Mouse (Mus musculus): ENCODE data around the gene Mta3.

The Mta3 gene

DNA sequence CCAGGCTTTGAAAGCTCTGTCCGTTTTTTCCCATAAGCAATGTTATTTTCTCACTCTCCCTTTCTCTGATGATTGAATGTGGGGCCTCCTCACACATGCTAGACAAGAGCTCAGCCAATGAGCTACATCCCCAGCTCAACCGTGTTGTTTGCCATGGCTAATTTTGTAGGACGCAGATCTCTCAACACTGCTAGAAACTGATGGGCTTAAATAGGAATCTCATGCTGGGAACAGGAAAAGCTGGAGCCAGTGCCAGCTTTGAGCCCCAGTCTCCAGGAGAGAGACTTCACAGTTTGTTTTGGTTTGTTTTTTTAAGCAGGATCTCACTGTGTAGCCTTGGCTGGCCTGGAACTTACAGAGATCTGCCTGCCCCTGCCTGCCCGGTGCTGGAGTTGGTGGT lies 53.6 kb downstream of the Mta3 start:
- no peak for DNase-seq (ENCODE audit: low spot score)

DNA sequence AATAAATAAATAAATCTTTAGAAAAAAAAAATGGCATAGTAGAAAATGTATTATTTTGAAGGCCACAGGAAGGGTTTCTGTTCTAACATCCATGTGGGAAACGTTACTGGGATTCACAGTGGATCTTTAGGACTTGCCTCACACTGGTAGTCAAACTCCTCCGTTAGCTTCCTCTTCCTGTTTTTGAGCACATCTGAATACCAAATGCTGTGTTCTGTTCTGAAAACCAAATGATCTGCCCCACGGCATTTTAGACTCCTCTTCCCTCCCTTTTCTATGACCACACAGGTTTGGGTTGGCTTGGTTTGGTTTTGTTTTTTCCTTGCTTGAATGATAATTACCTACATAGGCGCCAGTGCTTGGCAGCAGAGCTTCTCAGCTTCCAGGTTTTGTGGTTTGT lies 58.6 kb downstream of the Mta3 start:
- DNase-seq (ENCODE audit: low spot score), result no peak

DNA sequence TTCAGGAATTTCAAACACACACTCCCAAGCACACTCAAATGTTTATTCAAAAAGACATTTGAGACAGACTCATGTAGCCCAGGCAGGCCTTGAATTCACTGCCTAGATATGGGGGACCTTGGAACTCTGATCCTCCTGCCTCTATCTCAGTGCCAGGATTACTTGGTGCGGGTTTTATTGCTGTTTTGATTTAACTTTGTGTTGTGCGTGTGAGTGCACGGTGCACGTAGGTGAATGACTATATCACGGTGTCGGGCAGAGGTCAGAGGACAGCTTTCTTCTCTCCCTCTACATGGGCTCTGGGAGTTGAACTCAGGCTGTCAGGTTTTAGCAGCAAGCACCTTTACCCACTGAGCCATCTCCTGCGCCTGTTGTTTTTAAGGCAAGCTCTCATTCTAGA lies 61.1 kb downstream of the Mta3 start:
- no peak for DNase-seq (ENCODE audit: low spot score)

DNA sequence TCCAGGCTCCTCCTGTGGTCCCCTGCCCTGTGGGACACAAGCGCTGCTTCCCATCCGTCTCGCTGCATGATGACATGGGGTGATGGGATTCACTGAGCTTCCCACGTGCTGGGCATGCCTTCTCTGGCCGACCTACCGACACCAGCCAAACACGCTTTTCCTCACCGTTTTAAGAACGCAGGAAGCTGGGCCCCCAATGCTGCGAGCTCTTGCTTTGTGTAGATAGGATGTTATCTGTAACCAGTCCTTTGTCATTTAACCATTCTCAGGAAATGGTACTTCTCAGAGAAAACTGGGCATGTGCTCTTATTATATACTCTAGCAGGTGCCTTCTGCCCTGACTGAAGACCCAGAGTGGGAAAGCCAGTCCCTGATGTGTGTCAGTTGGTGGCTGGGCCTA lies 62.3 kb downstream of the Mta3 start:
- no peak for DNase-seq (ENCODE audit: low spot score)

DNA sequence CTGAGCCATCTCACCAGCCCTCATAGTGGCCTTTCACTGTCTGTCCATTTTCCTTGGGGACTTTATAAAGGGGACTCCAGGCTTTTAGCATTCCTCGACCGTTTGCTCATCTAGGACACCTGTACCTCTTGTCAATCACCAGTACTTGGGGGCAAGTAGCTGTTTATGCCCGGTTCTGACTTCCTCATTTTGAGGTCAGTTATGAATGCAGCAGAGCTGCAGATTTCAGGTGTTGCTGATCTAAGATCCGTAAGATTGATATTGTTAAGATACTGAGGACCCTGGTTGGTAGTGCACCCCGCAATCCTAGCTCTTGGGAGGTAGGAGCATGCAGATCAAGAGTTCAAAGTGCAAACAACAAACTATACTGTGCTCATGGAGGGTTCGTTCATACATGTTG lies 64.4 kb downstream of the Mta3 start:
- DNase-seq (ENCODE audit: low spot score), result no peak

DNA sequence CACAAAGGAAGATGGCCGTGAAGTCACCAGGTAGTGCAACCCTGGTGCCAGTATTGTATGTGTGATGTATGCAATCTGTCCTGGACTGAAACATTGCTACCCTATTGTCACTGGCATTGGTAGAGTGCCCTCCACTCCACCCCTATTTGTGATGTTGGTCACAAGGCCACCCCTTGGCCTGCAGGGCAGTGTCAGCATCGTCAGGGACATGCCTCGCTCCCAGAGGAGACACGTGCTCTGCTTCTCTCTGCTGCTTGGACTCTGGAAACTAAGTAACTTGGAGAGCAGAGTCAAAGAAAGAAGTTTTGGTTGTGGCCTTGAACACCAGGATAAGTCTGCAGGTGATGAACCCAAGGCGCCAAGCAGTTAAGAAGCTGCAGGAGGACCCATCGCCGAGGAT lies 65.0 kb downstream of the Mta3 start:
- no peak for DNase-seq (ENCODE audit: low spot score)

DNA sequence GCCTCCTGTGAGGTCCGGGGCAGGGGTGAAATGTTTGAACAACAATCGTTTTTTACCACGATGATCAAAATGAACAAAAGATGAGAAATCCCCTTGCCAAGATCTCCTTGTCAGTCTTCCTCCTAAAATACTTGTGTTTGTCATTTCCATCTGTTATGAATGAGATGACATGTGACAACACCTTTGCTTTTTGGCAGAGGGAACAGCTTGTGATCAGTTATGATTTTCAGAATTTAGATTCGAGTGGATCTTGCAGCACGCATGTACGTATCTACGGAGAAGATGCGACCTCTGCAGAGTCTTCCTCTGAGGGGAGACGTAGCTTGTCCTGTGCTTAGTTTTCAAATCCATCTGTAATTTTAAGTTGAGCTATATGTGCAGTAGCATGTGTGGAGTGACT lies 66.1 kb downstream of the Mta3 start:
- peak; percentile 21 for DNase-seq (ENCODE audit: low spot score)

DNA sequence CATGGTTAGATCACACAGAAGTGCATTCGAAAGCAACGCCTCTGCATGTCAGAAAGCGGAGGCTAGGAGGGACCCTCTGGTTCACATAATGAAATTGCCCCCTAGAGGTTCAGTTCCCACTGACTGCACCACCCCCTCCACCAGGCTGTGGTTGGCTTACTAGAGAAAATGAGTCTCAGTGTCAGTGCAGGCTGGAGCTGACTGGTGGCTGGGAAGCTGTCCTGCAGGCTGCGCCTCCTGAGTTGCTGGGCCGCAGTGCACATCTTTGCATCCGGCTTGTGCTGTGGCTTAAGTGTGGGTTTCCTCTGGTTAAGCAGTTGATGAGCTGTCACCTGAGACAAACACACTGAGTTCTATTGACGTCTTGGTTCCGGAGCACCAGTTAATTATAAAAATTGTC lies 66.7 kb downstream of the Mta3 start:
- DNase-seq (ENCODE audit: low spot score), result no peak

DNA sequence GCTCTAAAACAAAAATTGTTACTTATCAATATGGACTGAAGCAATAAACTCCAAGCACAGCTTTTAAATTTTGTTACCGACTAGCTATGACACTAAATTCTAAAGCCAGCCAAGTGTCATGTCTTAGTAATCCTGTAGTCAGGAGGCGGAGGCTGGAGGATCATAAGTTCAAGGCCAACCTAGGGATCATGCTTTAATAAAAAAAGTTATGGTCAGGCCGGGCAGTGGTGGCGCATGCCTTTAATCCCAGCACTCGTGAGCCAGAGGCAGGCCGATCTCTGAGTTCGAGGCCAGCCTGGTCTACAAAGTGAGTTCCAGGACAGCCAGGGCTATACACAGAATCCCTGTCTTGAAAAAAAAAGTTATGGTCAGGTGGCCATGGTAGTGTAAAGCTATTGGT lies 71.0 kb downstream of the Mta3 start:
- no peak for DNase-seq (ENCODE audit: low spot score)

DNA sequence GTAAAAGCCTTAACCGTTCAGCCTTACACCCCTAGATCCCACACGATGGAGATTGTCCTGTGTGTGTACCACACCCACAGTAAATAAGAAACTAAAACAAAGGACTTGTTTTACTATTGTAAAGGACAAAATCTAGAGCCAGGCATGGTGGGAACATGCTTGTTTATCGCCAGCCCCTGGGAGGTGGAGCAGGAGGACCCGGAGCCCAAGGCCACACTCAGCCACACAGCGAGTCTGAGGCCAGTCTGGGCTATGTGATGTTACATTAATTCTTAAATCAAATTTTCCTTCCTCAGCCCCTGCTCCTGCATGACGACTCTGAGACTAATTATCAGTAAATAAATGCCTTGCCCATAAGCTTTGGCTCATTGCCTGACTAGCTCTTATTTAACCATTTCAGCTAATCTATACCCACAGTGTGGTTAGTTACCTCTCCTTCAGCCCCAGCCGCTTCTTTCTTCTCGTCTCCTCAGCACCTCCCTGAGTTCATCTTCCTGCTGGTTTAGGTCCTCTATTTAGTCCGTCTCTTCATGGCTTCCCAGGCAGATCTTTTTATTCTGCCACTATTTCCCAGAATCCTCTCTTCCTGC lies 71.6 kb downstream of the Mta3 start:
- DNase-seq (ENCODE audit: low spot score), result no peak

DNA sequence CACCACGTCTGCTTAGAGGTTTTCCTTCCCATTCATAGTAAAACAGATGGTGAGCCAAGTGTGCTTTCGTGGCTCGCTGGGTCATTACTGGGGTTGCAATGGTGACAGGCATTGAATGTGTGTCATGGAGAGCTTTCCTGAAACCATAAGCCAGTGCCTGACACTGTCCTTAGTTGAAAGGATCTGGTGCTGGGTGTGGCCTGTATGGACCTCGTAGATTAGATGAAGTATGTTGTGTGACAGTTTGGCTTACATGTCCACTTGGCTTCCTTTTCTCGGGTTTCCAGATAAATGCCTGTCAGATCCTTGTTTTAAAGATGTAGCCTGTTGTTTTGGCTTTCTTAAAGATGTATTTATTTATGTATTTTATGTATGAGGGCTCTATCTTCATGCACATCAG lies 74.3 kb downstream of the Mta3 start:
- DNase-seq (ENCODE audit: low spot score), result no peak

DNA sequence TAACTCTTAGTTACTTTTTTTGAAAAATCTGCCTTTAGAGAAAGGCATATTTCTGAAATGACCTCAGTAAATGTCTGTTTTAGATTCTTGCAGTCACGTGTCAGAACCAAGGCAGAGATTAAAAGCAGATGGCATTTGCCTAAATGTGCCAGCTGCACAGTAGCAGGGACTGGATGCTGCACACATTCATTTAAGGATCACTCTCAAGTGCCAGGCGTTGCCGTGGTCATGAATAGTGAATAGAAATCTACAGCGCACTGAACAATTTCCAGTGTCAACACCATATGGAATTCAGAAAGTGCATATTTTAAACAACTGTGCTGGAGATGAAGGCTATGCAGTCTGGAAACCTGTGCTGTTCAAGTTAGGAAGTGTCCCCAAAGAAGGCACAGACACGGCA lies 76.8 kb downstream of the Mta3 start:
- peak; percentile 68 for DNase-seq (ENCODE audit: low spot score)

DNA sequence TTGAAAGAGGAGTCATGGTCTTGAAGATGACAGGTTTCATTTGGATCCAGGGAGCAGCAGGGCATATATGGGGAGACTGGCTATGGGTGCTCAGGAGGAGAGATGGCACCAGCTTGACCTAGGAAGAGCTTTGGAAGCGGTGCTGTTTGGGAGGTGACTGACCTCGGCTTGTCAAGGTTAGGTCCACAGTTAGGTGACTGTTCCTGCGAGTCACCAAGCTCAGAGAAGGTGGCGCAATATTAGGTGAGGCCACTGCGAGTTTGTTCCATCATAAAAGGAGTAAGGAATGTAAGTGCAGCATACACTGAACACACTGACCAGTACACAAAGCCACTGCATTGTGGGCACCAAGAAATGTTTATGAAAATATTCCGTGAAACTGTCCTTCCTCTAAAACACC lies 80.5 kb downstream of the Mta3 start:
- DNase-seq (ENCODE audit: low spot score), result no peak

DNA sequence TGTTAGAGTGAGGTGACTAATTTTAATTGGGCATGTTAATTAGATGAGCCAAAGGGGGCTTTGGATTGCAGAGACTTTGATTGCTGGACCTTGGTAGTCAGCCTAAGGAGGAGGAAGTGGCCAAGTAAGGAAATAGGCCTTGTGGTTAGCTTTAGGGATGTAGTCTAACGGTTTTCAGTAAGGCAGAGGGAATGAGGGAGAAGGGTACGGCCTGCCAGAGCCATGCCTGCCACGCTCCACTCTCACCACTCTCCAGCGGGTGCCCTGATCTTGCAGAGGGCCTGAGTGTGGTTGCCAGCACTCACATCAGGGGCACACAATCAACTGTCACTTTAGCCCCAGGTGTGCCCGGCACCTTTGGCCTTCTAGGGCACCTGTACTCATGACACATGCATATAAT lies 84.2 kb downstream of the Mta3 start:
- no peak for DNase-seq (ENCODE audit: low spot score)

DNA sequence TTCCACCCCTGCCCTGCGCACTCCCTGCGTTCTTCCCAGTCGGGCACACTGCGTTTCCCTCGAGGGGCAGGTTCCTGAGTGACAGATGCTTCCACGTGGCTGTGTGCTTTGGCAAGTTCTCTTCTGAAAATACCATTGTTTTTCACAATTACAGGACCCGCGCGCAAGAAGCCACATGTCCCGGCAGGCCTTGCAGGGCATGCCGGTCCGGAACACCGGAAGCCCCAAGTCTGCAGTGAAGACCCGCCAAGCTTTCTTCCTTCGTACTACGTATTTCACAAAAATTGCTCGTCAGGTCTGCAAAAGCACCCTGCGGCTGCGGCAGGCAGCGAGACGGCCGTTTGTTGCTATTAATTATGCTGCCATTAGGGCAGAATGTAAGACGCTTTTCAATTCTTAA lies 86.4 kb downstream of the Mta3 start:
- no peak for DNase-seq (ENCODE audit: low spot score)

DNA sequence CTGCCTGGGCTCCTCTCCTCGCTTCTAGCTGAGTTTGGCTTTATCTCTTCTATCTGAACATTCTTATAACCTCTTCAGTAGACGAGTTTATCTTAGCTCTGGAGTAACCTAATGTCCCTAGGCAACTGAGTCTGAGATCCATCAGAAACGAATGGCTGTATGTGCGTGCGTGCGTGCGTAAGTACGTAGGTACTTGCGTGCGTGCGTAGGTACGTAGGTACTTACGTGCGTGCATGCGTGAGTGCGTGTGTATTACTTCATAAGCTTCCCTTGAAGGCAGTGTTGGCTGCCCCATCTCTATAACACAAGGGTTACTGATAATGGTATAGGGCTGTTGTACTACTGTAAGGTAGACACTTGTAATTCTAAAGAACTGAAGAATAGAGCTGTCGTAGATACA lies 89.2 kb downstream of the Mta3 start:
- DNase-seq (ENCODE audit: low spot score), result no peak

DNA sequence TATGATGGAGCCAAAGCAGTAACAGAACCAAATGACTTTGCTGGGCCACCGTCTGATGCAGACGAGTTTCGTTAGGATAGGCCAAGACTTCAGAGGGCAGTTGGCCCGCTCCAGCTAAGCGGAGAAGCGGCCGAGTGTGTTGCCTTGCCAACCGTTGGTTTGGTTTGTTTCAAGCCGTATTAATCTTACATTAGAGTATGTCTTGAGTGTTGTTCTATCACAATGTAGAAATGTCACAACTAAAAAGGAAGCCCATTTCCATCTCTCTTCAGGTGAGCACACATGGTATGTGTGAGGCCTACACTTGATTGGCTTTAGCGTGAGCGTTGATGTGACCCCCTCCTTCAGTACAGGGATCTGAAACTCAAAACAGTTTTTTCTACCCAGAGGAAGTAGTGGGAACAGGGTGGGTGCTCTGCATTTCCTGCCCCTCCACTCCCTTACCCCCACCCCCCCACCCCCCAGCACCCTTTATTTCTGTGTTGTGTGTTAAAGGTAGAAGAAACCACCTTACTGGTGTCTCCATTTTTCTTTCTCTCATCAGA lies 93.6 kb downstream of the Mta3 start:
- no peak for DNase-seq (ENCODE audit: low spot score)

DNA sequence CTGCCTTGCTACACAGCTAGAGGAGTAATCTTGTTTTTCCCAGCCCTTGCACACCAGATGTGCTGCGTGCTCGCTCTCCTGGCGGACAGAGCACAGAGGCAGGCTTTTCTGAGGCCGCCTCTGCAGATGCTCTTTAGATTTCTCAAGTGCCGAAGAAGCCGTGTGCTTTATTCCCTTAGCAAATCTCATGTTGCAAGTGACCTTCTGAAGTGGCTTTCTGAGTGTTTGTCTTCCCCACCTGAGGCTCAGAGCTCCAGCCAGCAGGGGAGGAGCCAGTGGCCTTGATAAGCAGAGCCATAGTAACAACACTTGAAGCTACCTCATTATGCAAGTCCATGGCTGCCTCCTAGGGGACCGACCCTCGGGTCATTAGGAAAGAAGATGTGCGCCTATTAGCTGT lies 98.0 kb downstream of the Mta3 start:
- DNase-seq (ENCODE audit: low spot score), result no peak

DNA sequence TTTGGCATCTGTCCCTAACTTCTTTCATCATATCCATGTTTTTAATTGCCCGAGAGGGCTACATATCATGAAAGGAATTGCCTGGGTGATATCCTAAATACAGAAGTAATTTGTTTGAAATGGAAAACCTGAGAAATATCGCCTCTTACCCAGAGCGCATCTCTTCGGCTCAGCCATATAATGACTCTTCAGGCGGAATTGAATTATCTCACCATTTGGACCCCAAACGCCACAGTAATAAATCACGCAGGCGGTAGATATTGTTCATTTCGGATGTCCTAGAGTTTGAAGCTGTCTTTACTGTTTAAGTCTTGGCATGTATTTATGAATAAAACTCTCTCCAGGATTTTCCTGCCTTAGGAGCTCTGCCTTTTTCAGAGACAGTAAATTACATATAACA lies 99.1 kb downstream of the Mta3 start:
- no peak for DNase-seq (ENCODE audit: low spot score)

DNA sequence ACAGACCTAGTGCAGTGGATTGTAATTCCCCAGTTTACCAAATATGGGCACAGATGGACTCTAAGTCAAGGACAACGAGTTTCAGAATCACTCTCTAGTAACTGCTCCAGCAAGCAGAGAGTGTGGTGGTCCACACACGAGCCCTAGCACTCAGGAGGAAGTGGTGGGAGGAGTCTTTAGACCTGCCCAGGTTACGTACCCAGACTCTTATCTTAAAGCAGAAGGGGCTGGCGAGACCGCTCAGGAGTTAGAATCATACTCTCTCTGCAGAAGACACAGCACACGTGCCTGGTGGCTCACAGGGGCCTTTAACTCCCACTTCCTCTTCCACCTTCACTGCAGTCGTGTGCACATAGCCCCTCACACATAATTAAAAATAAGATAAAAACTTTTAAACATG lies 101.4 kb downstream of the Mta3 start:
- DNase-seq (ENCODE audit: low spot score), result no peak

DNA sequence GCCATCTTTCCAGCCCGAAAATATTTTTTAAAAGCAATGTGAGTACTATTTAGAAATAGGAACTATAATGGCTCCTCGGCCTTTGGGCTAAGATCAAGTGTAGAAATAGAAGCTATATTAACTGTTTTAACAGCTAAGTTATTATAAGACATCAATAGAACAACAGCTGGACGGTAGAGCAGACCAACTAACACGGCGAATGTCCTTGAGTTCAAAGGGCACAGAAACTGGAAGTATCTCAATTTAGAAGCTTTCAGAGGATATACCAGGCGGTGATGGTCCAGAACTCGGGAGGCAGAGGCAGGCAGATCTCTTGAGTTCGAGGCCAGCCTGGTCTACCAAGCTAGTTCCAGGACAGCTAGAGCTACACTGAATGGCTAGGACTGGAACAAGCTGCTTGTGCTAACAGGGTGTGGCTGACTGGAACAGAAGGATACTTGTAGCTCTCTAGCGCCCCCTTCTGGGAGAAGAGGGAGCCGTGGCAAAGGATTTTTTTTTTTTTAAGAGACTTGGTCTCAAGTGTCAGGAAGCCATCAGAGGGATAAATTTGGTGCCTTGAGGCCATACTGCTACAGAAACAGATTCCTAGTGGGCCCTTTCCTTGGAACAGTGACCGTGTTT lies 101.9 kb downstream of the Mta3 start:
- DNase-seq (ENCODE audit: low spot score), result no peak

DNA sequence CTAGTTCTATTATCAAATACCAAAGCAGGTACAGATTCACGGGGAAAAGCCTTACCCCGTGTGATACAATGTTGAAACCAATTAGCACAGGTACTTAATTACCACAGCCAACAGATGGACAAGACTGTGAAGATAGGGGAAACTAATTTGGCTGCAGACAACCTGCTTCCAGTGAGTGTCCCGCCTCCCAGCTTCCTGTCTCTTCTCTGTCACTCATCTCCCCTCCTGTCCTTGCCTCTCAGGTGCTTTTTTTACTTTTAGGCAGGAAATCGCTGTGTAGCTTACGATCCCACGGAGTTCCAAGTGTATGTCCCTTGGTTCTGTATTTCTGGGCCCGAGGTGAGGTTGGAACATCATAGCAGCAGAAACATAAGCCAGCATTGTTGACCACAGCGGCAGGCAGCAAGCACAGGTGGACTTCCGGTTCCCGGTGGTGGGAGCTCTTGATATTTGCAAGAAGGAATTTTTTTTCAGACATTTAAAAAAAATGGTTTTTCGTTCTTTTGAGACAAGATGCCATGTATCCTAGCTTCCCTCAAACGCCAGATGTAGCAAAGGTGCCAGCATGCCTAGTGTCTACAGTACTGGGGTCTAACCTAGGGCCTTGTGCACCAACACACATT lies 102.6 kb downstream of the Mta3 start:
- DNase-seq (ENCODE audit: low spot score), result no peak

DNA sequence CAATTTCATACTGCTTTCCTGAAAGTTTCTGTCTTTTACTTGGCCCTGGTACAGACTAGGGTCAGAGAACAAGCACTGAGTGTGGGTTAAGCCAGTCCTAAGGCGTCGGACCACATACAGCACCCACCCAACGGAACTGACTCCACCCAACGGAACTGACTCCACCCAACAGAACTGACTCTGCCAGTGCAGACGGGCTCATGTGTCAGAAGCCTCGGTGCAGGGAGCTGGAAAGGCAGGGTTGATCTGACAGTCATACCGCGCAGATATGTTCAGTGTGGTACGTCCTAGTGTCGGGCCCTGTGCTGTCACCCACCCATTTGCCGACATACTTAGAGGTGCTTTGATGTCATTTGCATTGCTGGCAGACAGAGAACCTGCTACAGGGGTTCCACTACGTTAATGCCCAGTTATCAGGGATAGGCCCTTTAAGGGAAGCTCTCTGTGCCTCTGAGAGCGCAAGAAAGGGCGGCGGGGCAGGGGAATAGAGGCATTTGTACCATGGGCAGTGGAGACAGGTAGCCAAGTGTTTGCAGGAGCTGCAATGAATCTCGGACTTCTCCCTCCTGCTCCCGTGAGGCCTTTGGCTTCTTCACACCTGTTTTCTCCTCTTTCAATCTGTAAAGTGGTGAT lies 103.3 kb downstream of the Mta3 start:
- no peak for DNase-seq (ENCODE audit: low spot score)
